Mouse (Mus musculus): ENCODE results near the gene Lta. TPM values are rescaled to one million over a fixed set of nuclear protein-coding genes. Genes with fewer than 3 reads are reported as not detected.
A peak's percentile ranks its signal among the peaks of the same experiment; 100 is the strongest.

The Lta gene
- polyA plus RNA-seq, 1 experiment from 2014 or later, result not detected

GRCm38 (mm10) chr17:35172445-35173234, 32.5 kb downstream of the Lta start:
- no peak for ATAC-seq (ENCODE audit: insufficient number of reproducible peaks, low FRiP score, low TSS enrichment, low read depth)
- no peaks in the 10 kb centered on the region for H3K9me3 ChIP-seq
- no peaks in the 10 kb centered on the region for H3K36me3 ChIP-seq
- H3K4me1 ChIP-seq, result 0 out of 2 replicates have a peak, but pooled peaks cover 11% of the 10 kb centered on the region
- H3K27ac ChIP-seq, result peak overlapping the region; percentile 33; the same call in 1 of the 2 replicates
- no peaks in the 10 kb centered on the region for H3K27me3 ChIP-seq
- no peak overlapping the region for H3K4me3 ChIP-seq
- H3K9ac ChIP-seq, result no peak overlapping the region
- WGBS, result 61% methylated on average over 11 of the region's 11 CpGs
- H3K4me2 ChIP-seq, result no peak overlapping the region

GRCm38 (mm10) chr17:35168541-35169207, 36.5 kb downstream of the Lta start:
- no peak for ATAC-seq (ENCODE audit: insufficient number of reproducible peaks, low FRiP score, low TSS enrichment, low read depth)
- H3K9ac ChIP-seq, result no peak overlapping the region
- H3K27ac ChIP-seq, result no peak overlapping the region
- 18% methylated on average over 4 of the region's 4 CpGs for WGBS
- H3K27me3 ChIP-seq, result no peaks in the 10 kb centered on the region
- H3K4me1 ChIP-seq, result peaks cover 12% of the 10 kb centered on the region; the same call in 1 of the 2 replicates
- H3K36me3 ChIP-seq, result no peaks in the 10 kb centered on the region
- no peak overlapping the region for H3K4me2 ChIP-seq
- no peak overlapping the region for H3K4me3 ChIP-seq
- no peaks in the 10 kb centered on the region for H3K9me3 ChIP-seq

DNA sequence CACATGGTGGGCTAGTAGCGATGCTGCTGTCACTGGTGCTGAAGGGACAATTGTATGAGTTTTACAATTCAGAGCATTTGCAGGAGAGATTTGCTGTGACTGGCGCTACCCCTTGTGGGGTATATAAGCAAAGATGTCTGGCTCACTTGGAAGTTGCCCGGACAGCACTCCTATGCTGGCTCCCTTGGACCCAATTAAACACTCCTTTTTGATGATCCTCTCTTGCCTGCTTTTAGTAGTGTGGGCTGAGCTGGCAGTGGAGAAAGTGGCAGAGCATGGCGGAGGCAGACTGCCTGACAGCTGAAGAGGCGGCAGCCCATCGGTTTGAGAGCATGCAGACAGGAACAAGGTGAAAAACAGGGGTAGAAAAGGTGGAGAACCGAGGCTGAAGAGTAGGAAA, 37.4 kb downstream of the Lta start:
- no peak overlapping the region for H3K27ac ChIP-seq
- H3K4me2 ChIP-seq, result no peak overlapping the region
- H3K9me3 ChIP-seq, result no peaks in the 10 kb centered on the region
- H3K4me3 ChIP-seq, result no peak overlapping the region
- no peaks in the 10 kb centered on the region for H3K36me3 ChIP-seq
- peaks cover 15% of the 10 kb centered on the region for H3K4me1 ChIP-seq
- WGBS, result 86% methylated on average over 7 of the region's 7 CpGs
- no peak for ATAC-seq (ENCODE audit: insufficient number of reproducible peaks, low FRiP score, low TSS enrichment, low read depth)
- no peaks in the 10 kb centered on the region for H3K27me3 ChIP-seq
- no peak overlapping the region for H3K9ac ChIP-seq

- Histone ChIP-seq H3K9ac (no peak overlapping the region), H3K4me1 (peaks cover 28% of the 10 kb centered on the region), H3K9me3 (no peaks in the 10 kb centered on the region), H3K27me3 (no peaks in the 10 kb centered on the region), H3K4me2 (no peak overlapping the region), H3K4me3 (no peak overlapping the region), H3K36me3 (peaks cover 10% of the 10 kb centered on the region), H3K27ac (peak overlapping the region; percentile 99; the same call in 1 of the 2 replicates)
- ATAC-seq (ENCODE audit: insufficient number of reproducible peaks, low FRiP score, low TSS enrichment, low read depth), result no peak
- 69% methylated on average over 8 of the region's 8 CpGs for WGBS
Measured at GRCm38 (mm10) chr17:35166352-35167035, 38.7 kb downstream of the Lta start.

DNA sequence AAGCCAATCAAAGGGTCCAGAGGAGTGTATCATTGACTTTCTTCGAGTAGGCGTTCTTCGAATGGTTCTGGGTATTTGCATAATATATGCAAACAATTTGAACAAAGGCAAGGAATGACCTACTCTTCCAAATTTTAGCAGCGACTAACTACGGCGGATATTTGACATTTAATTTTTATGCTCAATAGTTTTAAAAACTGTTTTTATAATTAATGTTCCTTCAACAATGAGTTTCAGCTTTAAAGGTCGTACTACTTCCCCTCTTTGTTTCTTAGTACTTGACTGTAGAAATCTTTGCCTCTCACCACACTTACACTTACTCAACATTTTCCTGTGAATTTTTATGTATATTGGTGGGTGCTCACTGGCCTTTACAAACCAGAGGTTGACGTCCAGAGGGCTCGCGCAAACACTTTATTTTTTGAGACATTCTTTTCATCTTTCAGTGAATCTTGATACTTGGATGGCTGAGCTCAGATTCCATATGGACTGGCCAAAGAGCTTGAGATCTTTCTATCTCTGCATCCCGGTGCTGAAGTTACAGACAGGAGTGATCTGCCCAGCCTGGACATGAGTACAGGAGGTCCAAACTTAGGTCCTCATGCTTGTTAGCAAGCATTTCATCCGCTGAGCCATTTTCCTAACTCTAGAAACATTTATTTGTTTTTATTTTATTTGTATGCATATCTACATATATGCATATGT, 39.5 kb downstream of the Lta start:
- H3K27ac ChIP-seq, result peak overlapping the region; percentile 99
- no peak for ATAC-seq (ENCODE audit: insufficient number of reproducible peaks, low FRiP score, low TSS enrichment, low read depth)

GRCm38 (mm10) chr17:35164568-35165450, 40.3 kb downstream of the Lta start, which contains the start of gene Prrc2a:
Prrc2a (minus strand) TSS chr17:35164897.
- under 1% methylated on average over 67 of the region's 89 CpGs for WGBS
- peak; percentile 97 for ATAC-seq (ENCODE audit: insufficient number of reproducible peaks, low FRiP score, low TSS enrichment, low read depth)

More for the DNA sequence above, 39.5 kb downstream of the Lta start:
- 19% methylated on average over 12 of the region's 12 CpGs for WGBS
- H3K4me1 ChIP-seq, result peaks cover 35% of the 10 kb centered on the region
- H3K4me3 ChIP-seq, result peak overlapping the region; percentile 100
- peak overlapping the region; percentile 39; the same call in 1 of the 2 replicates for H3K9ac ChIP-seq
- H3K9me3 ChIP-seq, result no peaks in the 10 kb centered on the region
- peak overlapping the region; percentile 48 for H3K4me2 ChIP-seq
- H3K36me3 ChIP-seq, result peaks cover 18% of the 10 kb centered on the region
- no peaks in the 10 kb centered on the region for H3K27me3 ChIP-seq

GRCm38 (mm10) chr17:35164218-35164567, 41.0 kb downstream of the Lta start:
- ATAC-seq (ENCODE audit: insufficient number of reproducible peaks, low FRiP score, low TSS enrichment, low read depth), result no peak
- H3K27ac ChIP-seq, result peak overlapping the region; percentile 96
- H3K36me3 ChIP-seq, result peaks cover 33% of the 10 kb centered on the region
- H3K4me1 ChIP-seq, result peaks cover 35% of the 10 kb centered on the region
- no peaks in the 10 kb centered on the region for H3K27me3 ChIP-seq
- H3K4me3 ChIP-seq, result peak overlapping the region; percentile 100
- 0% methylated on average over 25 of the region's 28 CpGs for WGBS
- H3K9ac ChIP-seq, result peak overlapping the region; percentile 100
- H3K4me2 ChIP-seq, result peak overlapping the region; percentile 74
- H3K9me3 ChIP-seq, result no peaks in the 10 kb centered on the region

More at GRCm38 (mm10) chr17:35164568-35165450, 40.3 kb downstream of the Lta start, which contains the start of gene Prrc2a:
- H3K27ac ChIP-seq, result peak within 1 kb of the TSS; percentile 99
- H3K9ac ChIP-seq, result peak within 1 kb of the TSS; percentile 100
- H3K4me2 ChIP-seq, result peak within 1 kb of the TSS; percentile 74
- H3K4me1 ChIP-seq, result peaks cover 35% of the 10 kb centered on the region
- H3K27me3 ChIP-seq, result no peaks in the 10 kb centered on the region
- no peaks in the 10 kb centered on the region for H3K9me3 ChIP-seq
- peak within 1 kb of the TSS; percentile 100 for H3K4me3 ChIP-seq
- peaks cover 26% of the 10 kb centered on the region for H3K36me3 ChIP-seq

DNA sequence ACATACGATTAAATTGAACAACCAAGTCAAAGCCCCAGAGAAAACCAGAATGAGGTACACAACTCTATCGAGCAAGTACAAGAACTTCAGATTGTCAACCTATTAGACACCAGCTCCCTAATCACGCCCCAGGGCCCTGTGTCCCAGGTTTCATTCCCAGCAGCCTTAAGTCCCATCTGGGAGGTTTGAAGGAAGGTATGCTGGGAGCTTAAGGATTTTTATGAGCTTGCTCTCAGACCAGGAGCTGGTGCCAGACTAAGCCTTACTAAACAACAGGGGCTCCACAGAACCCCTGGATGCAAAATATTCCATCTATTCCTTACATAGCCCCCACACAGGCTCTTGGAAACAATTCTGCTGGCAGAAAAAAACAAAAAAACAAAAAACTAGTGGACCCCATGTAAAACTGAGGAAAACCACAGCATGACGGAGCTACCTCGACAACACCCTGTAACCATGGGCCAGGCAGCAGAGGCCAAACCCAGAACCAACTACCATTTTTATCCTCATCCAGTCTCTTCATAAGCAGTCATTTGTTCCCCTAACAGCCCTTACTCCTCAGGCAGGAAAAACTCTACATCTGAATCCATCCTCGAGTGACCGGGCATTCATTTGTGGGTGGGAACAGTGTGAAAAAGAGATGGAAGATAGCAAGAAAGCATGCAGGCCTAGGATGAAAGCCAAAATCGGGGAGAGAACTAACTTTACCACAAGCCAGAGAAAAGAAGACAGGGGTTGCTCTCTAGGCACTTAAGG, 41.6 kb downstream of the Lta start:
- H3K4me2 ChIP-seq, result peak overlapping the region; percentile 74

GRCm38 (mm10) chr17:35162730-35163129, 42.4 kb downstream of the Lta start:
- Histone ChIP-seq H3K9ac (peak overlapping the region; percentile 100; the same call in 1 of the 2 replicates), H3K27ac (no peak overlapping the region)
- WGBS, result 42% methylated on average over 12 of the region's 12 CpGs

More for the DNA sequence above, 41.6 kb downstream of the Lta start:
- Histone ChIP-seq H3K27me3 (no peaks in the 10 kb centered on the region), H3K4me3 (peak overlapping the region; percentile 100), H3K9ac (peak overlapping the region; percentile 100), H3K4me1 (peaks cover 35% of the 10 kb centered on the region), H3K36me3 (peaks cover 39% of the 10 kb centered on the region), H3K27ac (peak overlapping the region; percentile 96), H3K9me3 (no peaks in the 10 kb centered on the region)
- no peak for ATAC-seq (ENCODE audit: insufficient number of reproducible peaks, low FRiP score, low TSS enrichment, low read depth)
- 5% methylated on average over 8 of the region's 8 CpGs for WGBS

DNA sequence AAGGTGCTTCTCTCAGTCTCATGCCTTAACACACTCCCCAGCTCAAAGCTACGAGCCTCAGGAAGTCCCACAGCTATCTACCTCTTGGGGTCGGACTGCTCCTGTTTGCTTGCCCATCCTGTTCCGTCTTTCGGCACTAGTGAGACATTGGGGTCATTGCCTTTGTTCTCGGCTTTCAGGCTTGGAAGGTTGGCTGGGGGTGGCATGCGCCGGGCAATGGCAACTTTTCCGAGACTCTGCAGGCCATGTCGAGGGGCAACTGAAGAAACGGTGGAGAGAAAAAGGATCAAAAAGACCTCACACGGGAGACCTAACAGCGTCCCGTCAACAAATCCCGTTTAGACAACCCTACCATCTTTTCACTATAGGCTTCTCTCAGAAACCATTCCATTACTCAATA, 43.0 kb downstream of the Lta start:
- peak overlapping the region; percentile 74 for H3K4me2 ChIP-seq
- peaks cover 53% of the 10 kb centered on the region for H3K36me3 ChIP-seq
- no peak overlapping the region for H3K27ac ChIP-seq
- no peaks in the 10 kb centered on the region for H3K9me3 ChIP-seq
- ATAC-seq (ENCODE audit: insufficient number of reproducible peaks, low FRiP score, low TSS enrichment, low read depth), result no peak
- no peaks in the 10 kb centered on the region for H3K27me3 ChIP-seq
- WGBS, result 77% methylated on average over 14 of the region's 14 CpGs
- 0 out of 2 replicates have a peak overlapping the region, but pooled peaks have one; percentile 100 for H3K4me3 ChIP-seq
- H3K4me1 ChIP-seq, result peaks cover 35% of the 10 kb centered on the region
- 0 out of 2 replicates have a peak overlapping the region, but pooled peaks have one; percentile 100 for H3K9ac ChIP-seq

More at GRCm38 (mm10) chr17:35162730-35163129, 42.4 kb downstream of the Lta start:
- H3K36me3 ChIP-seq, result peaks cover 47% of the 10 kb centered on the region
- ATAC-seq (ENCODE audit: insufficient number of reproducible peaks, low FRiP score, low TSS enrichment, low read depth), result no peak
- peaks cover 35% of the 10 kb centered on the region for H3K4me1 ChIP-seq
- peak overlapping the region; percentile 100 for H3K4me3 ChIP-seq
- H3K27me3 ChIP-seq, result no peaks in the 10 kb centered on the region
- H3K4me2 ChIP-seq, result peak overlapping the region; percentile 74
- no peaks in the 10 kb centered on the region for H3K9me3 ChIP-seq

All from limb, embryonic 15.5 days (tissue).